Mouse (Mus musculus): ENCODE measurements at regions not wholly inside any gene's neighbourhood (a gene's known extent, or its start where the extent isn't known, plus 50 kb on each side); places are given as distances from the start of the nearest gene placed in this dataset.

DNA sequence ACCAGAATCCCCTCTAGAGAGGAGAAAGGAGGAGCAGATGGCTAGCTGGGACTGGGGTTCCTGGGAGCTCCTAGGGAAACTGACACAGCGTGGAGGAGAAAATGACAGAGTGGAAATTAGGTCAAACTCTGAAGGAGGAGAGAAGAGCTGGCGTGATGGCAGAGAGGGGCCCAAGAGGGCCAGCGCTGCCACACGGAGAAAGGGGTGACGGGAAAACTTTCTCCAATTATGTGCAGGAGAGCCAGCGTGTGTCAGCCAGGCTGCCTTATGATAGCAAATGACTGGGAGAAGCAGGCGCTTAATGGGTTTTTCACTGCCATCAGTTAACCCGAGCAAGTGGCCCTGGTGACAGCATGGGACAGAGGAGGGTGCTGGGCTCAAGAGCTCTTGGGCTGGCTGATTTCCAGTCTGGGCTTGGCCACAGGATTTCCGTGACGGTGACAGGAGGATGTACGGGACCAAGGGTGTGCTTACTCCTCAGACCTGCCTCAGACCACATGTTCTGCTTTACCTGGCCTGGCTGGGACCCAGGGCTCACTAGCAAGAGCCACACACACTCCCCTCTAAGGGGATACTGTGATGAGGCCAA lies 102.9 kb downstream of the Plxna1 start:
- DNase-seq = no peak

DNA sequence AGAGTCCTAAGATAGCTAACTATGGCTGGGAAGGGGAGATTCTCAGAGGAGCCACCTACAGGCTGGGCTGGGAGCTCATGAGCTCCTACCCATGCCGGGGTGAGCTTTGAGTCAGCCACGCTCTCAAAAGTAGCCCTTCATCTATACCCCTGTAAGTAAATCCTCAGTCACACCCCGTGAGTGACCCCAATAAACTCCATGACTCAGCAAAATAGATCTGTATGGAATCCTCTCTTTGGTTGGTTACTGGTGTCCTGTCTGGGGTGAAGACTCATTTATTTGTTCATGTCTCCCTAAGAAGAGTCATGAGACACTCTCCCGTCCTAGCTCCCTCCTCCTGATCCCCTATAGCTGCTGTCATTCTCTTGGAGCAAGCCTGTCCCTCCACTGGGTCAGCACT lies 99.5 kb downstream of the Plxna1 start:
- DNase-seq = no peak

DNA sequence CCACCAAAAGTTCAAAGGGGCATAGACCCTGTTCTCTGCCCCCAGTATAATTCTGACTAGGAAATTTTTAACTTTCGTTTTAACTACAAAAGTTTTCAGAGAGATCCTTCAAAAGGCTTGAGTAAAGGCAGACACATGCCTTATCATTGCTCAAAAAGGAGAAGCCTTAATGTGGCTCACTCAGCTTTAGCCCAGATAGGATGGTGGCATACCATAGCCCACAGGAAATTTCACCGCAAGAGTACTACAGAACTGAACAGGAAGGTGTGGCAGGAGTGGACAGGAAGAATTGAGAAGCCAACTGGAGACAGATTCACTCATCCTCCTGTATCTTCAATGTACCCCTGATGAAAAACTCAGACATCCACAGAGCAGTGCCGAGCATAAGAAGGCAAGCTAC lies 97.1 kb downstream of the Plxna1 start:
- DNase-seq = no peak

Measured in right cerebral cortex, postnatal 14 days (tissue).